Mouse (Mus musculus): ENCODE results near the gene Stk11. TPM values are rescaled to one million over a fixed set of nuclear protein-coding genes. Genes with fewer than 3 reads are reported as not detected.

The Stk11 gene
- total RNA-seq, 1 experiment from 2014 or later: 153 TPM

DNA sequence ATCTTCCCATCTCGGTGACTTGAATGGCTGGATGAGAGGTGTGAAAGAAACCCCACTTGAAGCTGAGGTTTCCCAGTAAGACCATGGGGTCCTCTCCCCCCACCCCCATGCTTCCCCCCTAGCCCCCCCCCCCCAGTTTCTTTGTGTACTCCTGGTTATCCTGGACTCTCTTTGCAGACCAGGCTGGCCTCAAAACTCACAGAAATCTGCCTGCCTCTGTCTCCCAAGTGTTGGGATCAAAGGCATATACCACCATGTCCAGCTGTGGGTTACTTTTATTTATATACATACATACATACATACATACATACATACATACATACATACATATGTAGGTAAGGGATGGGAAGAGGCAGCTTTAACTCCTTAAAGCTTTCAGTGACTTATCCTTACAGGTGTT lies 53.5 kb downstream of the Stk11 start:
- ATAC-seq (replicated peaks in 1 of 2; ENCODE audit: insufficient read depth in 1 of 2, low FRiP score in 2 of 2, low TSS enrichment in 1 of 2, low read depth in 1 of 2, poor library complexity in 2 of 2, severe bottlenecking in 2 of 2): no peak

DNA sequence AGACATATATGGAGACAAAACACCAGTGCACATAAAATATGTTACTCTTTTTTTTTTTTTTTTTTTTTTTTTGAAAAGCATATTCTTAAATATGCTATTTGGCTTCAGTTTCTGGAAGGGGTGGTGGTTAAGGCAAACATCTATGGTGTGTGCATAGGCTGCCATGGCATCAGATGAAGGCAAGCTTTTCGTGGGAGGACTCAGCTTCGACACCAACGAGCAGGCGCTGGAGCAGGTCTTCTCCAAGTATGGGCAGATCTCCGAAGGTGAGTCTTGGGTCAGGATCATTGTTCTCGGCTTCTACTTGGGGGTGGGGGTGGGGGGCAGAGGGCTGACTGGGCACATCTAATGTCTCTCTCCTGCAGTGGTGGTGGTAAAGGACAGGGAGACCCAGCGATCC lies 54.0 kb downstream of the Stk11 start:
- no peak for ATAC-seq (replicated peaks in 1 of 2; ENCODE audit: insufficient read depth in 1 of 2, low FRiP score in 2 of 2, low TSS enrichment in 1 of 2, low read depth in 1 of 2, poor library complexity in 2 of 2, severe bottlenecking in 2 of 2)

DNA sequence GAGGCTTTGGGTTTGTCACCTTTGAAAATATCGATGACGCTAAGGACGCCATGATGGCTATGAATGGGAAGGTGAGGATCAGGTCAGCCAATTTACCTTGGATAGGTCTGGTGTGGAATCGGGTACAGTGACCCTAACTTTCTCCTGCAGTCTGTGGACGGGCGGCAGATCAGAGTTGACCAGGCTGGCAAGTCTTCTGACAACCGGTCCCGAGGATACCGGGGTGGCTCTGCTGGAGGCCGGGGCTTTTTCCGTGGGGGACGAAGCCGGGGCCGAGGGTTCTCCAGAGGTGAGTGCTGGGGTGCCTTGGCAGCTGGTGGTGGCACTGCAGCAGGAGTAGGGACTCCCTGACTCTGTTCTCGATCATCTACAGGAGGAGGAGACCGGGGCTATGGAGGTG lies 54.4 kb downstream of the Stk11 start:
- no peak for ATAC-seq (replicated peaks in 1 of 2; ENCODE audit: insufficient read depth in 1 of 2, low FRiP score in 2 of 2, low TSS enrichment in 1 of 2, low read depth in 1 of 2, poor library complexity in 2 of 2, severe bottlenecking in 2 of 2)

GRCm38 (mm10) chr10:80170601-80171021 lies 55.0 kb downstream of the Stk11 start:
- ATAC-seq (replicated peaks in 1 of 2; ENCODE audit: insufficient read depth in 1 of 2, low FRiP score in 2 of 2, low TSS enrichment in 1 of 2, low read depth in 1 of 2, poor library complexity in 2 of 2, severe bottlenecking in 2 of 2): no peak

DNA sequence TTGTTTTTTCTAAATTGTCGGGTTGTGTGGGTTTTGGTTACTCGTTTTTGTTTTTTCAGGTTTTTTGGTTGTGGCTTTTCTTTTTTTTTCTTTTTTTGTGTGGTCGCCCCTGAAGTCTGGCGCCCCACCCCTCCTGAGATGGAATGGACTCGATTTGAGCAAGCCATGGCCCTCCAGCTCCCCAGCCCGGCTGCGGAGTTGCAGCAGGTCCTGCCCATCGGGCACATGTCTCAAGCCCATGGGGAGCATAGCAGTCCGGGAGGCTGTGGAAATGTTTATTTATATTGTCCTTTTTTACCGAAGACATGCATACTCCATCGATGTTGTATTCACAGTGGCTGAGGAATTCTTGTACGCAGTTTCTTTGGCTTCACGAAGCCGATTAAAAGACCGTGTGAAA lies 55.6 kb downstream of the Stk11 start:
- no peak for ATAC-seq (replicated peaks in 1 of 2; ENCODE audit: insufficient read depth in 1 of 2, low FRiP score in 2 of 2, low TSS enrichment in 1 of 2, low read depth in 1 of 2, poor library complexity in 2 of 2, severe bottlenecking in 2 of 2)

- ATAC-seq (replicated peaks in 1 of 2; ENCODE audit: insufficient read depth in 1 of 2, low FRiP score in 2 of 2, low TSS enrichment in 1 of 2, low read depth in 1 of 2, poor library complexity in 2 of 2, severe bottlenecking in 2 of 2): no peak
Observed at GRCm38 (mm10) chr10:80171760-80172526, 56.3 kb downstream of the Stk11 start.

DNA sequence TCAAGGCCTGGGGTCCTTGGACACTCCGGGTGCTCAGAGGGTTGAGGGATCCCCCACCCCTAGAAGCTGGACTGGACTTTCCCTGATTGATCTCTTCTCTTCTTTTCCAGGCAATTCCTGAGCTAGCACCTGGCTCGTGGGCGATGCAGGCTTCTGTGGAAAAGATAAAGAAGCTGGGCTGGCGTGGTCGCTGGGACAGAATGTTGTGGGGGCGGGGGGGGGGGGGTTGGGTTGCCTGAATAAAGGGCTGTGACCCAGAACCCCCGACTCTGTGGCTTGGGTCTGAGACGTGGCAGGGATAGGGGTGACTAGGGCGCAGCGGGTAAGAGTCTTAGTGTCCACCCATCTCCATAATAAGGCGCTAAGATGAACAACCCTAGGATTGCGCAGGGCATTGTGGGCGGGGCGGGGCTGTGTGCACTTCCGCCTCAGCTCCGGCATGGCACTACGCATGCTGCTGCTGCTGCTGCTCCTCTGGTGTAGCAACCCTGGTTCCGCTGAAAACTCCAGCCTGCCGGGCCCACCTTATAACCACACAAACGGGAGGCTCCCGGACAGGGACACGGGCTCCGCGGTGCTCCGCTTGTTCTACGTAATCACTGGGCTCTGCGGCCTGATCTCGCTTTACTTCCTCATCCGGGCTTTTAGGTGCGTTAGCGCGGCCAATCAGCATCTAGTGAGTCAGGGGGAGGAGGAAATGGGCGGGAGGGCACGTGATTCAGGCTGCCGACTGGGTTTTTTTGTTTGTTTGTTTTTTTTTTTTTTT lies 57.1 kb downstream of the Stk11 start, which contains the start of gene 1600002K03Rik:
Gene 1600002K03Rik (plus strand): TSS at position 418 of the 766 bp plus-strand sequence.
- peak; percentile 82 to 84 for ATAC-seq (replicated peaks in 1 of 2; ENCODE audit: insufficient read depth in 1 of 2, low FRiP score in 2 of 2, low TSS enrichment in 1 of 2, low read depth in 1 of 2, poor library complexity in 2 of 2, severe bottlenecking in 2 of 2)

DNA sequence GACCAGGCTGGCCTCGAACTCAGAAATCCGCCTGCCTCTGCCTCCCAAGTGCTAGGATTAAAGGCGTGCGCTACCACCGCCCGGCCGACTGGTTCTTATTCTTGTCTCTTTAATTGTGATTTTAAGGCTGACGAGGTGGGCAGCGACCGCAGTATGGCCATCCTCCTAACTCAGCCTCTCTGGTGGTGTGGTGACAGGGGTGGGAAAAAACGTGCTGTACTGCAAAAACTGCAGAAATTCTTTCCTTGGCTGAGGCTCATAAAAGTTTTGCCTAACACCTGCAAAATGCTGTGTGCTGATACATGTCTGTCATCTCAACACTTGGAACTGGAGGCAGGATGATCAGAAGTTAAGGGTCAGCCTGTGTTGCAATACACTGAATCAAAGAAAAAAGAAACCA lies 57.8 kb downstream of the Stk11 start:
- no peak for ATAC-seq (replicated peaks in 1 of 2; ENCODE audit: insufficient read depth in 1 of 2, low FRiP score in 2 of 2, low TSS enrichment in 1 of 2, low read depth in 1 of 2, poor library complexity in 2 of 2, severe bottlenecking in 2 of 2)

DNA sequence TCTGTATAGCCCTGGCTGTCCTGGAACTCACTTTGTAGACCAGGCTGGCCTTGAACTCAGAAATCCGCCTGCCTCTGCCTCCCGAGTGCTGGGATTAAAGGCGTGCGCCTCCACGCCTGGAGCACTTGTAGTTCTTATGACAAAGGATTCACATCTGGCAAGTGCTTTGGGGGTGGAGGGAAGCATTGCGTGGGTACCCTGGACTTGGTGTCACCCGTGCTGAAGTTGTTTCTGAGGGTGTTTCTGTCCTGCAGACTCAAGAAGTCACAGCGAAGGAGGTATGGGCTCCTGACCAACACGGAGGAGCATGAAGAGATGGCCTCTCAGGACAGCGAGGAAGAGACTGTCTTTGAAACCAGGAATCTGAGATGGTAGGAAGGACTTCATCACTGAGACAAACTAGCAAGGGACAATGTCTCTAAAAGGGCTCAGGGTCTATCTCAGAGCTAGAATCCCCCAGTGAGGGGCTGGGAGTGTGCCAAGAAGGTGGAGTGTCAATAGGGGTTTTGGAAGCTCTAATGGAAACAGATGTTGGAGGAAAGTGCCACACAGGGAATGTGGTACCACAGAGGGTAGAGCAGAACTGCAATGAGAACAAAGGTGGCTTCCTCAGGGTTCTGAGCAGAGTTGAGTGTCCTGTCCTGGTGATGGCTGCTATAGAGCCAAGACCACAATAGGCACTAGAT lies 58.5 kb downstream of the Stk11 start:
- no peak for ATAC-seq (replicated peaks in 1 of 2; ENCODE audit: insufficient read depth in 1 of 2, low FRiP score in 2 of 2, low TSS enrichment in 1 of 2, low read depth in 1 of 2, poor library complexity in 2 of 2, severe bottlenecking in 2 of 2)

DNA sequence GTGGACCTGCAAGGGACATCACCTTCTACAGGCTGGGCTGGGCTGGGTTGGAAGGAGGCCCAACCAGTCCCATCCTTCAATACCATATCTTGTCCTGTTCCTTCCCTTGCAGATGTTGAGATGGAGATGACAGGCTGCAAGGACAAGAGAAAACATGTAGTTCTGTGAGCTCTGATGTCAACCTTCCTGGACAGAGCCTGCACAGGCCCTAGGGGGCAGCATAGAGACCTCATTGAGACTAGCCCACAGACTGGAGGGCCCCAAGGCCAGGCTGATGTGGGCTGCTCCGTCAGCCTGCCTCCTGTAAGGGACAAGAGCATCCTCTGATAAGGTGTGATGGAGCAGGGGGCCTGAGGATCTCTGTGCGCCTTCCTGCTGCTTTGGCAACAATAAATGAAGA lies 59.1 kb downstream of the Stk11 start:
- no peak for ATAC-seq (replicated peaks in 1 of 2; ENCODE audit: insufficient read depth in 1 of 2, low FRiP score in 2 of 2, low TSS enrichment in 1 of 2, low read depth in 1 of 2, poor library complexity in 2 of 2, severe bottlenecking in 2 of 2)

DNA sequence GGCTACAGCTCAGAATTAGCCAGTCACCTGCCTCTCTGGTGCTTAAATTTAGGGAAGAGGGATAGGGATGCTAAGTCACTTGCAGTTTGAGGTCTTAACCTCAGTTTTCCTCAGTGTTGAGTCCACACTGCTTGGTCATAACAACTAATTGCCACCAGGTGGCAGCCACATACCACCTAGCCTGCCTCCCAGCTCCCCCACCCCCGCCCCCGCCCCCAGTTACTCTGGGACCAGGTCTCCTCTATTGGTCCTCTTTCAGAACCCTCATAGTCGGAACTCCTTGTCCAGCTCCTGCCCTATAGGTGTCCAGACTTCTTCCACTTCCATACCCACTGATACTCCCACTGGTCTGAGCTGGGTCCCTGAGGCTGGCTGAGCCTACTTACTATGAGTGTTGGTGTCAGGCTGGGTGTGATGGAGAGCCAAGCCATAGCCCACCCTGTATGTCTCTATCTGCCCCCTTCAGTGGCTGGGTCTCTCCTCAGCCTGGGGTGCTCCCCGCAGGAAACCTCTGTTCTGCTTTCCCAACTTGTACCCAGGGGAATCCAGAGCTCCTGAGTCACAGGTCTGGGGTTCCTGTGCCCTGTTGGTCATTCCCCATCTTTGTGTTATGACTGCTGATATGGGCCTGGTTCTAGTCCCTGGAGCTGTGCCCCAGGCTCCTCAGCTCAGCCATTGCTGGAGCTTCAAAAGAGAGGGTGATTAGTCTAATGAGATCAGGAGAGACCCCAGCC lies 60.1 kb downstream of the Stk11 start:
- 0 out of 4 replicates have a peak, but pooled peaks of 1 of the 2 experiments have one; percentile 22 for ATAC-seq (replicated peaks in 1 of 2; ENCODE audit: insufficient read depth in 1 of 2, low FRiP score in 2 of 2, low TSS enrichment in 1 of 2, low read depth in 1 of 2, poor library complexity in 2 of 2, severe bottlenecking in 2 of 2)

- ATAC-seq (replicated peaks in 1 of 2; ENCODE audit: insufficient read depth in 1 of 2, low FRiP score in 2 of 2, low TSS enrichment in 1 of 2, low read depth in 1 of 2, poor library complexity in 2 of 2, severe bottlenecking in 2 of 2): no peak
Observed at GRCm38 (mm10) chr10:80176270-80176834, 60.7 kb downstream of the Stk11 start.

- ATAC-seq (replicated peaks in 1 of 2; ENCODE audit: insufficient read depth in 1 of 2, low FRiP score in 2 of 2, low TSS enrichment in 1 of 2, low read depth in 1 of 2, poor library complexity in 2 of 2, severe bottlenecking in 2 of 2): no peak
Observed at GRCm38 (mm10) chr10:80177441-80178279, 62.1 kb downstream of the Stk11 start.

DNA sequence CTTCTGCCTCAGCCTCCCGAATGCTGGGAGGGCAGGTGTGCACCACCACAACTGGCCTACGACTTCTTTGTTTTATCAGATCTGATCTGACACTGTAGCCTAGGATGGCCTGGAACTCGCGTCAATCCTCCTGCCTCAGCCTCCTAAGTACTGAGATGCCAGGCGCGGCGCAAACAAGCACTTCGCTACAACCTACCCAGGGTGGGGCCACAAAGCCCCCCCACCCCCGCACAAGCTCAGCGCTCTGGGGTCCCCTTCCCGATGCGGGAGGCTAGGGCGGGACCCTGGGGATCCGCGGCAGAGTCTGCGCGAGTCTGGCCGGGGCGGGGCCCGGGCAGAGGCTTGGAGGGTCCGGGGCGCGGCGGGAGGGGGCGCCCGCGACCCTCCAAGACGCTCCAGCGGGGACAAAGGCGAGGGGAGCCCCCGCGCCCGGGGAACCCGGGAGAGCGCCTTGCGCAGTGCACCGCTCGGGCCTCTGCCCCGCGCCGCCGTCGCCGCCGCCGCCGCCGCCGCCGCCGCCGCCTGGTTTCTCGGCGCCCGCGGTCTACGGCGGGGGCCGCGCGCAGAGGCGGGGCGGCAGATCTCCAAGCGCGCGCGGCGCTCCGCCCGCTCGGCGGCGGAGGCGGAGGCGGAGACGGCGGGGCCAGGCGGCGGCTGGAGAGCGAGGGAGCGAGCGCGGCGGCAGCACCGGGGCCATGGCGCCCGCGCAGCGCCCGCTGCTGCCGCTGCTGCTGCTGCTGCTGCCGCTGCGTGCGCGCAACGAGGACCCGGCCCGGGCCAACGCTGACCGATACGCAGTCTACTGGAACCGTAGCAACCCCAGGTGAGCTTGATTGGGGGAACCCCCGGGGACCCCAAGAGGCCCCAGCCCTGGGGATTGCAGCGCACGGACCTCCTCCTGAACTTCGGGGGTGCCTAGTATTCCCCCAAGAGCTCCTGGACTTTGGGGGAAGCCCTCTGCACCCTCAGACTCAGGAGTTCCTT lies 63.8 kb downstream of the Stk11 start, which contains the start of gene Efna2:
Gene Efna2 (plus strand): TSS at position 415 of the 984 bp plus-strand sequence.
- ATAC-seq (replicated peaks in 1 of 2; ENCODE audit: insufficient read depth in 1 of 2, low FRiP score in 2 of 2, low TSS enrichment in 1 of 2, low read depth in 1 of 2, poor library complexity in 2 of 2, severe bottlenecking in 2 of 2): no peak

All from hematopoietic stem cell, adult 5-6 weeks (primary cell).